Mouse (Mus musculus) embryonic stem cell, embryonic (primary cell): ENCODE measurements around the gene Mfn1.

Experiments
- CTCF ChIA-PET, 4 experiments: fragments of 300-600 bp in 2 of 4; fragments of 350-600 bp in 2 of 4; sonication (Branson Sonifier 250); formaldehyde crosslinking; loops; one replicate each; lab custom pipeline; 2022; ENCODE audit warnings: inconsistent platforms in 2 of 4; lab: Charles Lee
- POLR2A ChIA-PET, 4 experiments: fragments of 300-600 bp in 2 of 4; fragments of 350-600 bp in 2 of 4; sonication (Branson Sonifier 250); formaldehyde crosslinking; loops; one replicate each; lab custom pipeline; 2022; ENCODE audit warnings: antibody characterized with exemption in 4 of 4, inconsistent platforms in 1 of 4; lab: Charles Lee

Mfn1 gene

GRCm38 (mm10) chr3:32617053-32617642, 87.9 kb downstream of the Mfn1 start:
- ChIA-PET CTCF (interaction anchor here in 2 of 4 experiments (0.6 kb wide), 2 partner anchors 299 to 300 kb away, joined by 3 to 6 read pairs; no protein-coding TSS in a partner anchor), POLR2A (interaction anchor here in 3 of 4 experiments (0.5 to 2.7 kb wide), 26 partner anchors 9 to 1561 kb away, joined by 3 to 11 read pairs (median 4); partner anchors contain the start of genes Actl6a (in 1 of the 3), Mfn1 (in 1 of the 3) and Ndufb5 (in 1 of the 3))

GRCm38 (mm10) chr3:32621658-32622057, 92.4 kb downstream of the Mfn1 start:
- CTCF ChIA-PET, result no interaction called here
- POLR2A ChIA-PET, result interaction anchor here in 2 of 4 experiments (1.0 to 2.0 kb wide), 4 partner anchors 8 to 48 kb away, joined by 3 to 8 read pairs (median 4); no protein-coding TSS in a partner anchor

GRCm38 (mm10) chr3:32622106-32622505, 92.8 kb downstream of the Mfn1 start:
- POLR2A ChIA-PET, result interaction anchor here in 1 of 4 experiments (0.8 to 1.3 kb wide), 4 partner anchors 8 to 48 kb away, joined by 3 to 5 read pairs (median 4); no protein-coding TSS in a partner anchor
- CTCF ChIA-PET, result no interaction called here

- CTCF ChIA-PET, result interaction anchor here in 1 of 4 experiments (0.5 kb wide), 1 partner anchor 136 kb away, joined by 3 read pairs; no protein-coding TSS in a partner anchor
- POLR2A ChIA-PET, result interaction anchor here in 1 of 4 experiments (1.0 kb wide), 1 partner anchor 78 kb away, joined by 4 read pairs; the partner anchor contains the start of gene Actl6a
These were observed 98.9 kb downstream of the Mfn1 start for GRCm38 (mm10) chr3:32628141-32628540.
